Mouse (Mus musculus): ENCODE data around the gene Trpc4.

The Trpc4 gene

GRCm38 (mm10) chr3:54155639-54156315 lies at the start of gene Trpc4:
Trpc4 (plus strand) TSS chr3:54156035.
- no peak for DNase-seq (ENCODE audit: low read depth, low spot score)

GRCm38 (mm10) chr3:54111489-54111888 lies 44.3 kb upstream of the Trpc4 start:
- no peak for DNase-seq (ENCODE audit: low read depth, low spot score)

GRCm38 (mm10) chr3:54135376-54135775 lies 20.5 kb upstream of the Trpc4 start:
- no peak for DNase-seq (ENCODE audit: low read depth, low spot score)

- no peak for DNase-seq (ENCODE audit: low read depth, low spot score)
Observed at GRCm38 (mm10) chr3:54141376-54141775, 14.5 kb upstream of the Trpc4 start.

GRCm38 (mm10) chr3:54154844-54155638 lies 794 bp upstream of the Trpc4 start:
- no peak for DNase-seq (ENCODE audit: low read depth, low spot score)

- no peak for DNase-seq (ENCODE audit: low read depth, low spot score)
Observed at GRCm38 (mm10) chr3:54156316-54157000, 623 bp downstream of the Trpc4 start.

- no peak for DNase-seq (ENCODE audit: low read depth, low spot score)
Observed at GRCm38 (mm10) chr3:54170701-54171100, 14.9 kb downstream of the Trpc4 start.

- DNase-seq (ENCODE audit: low read depth, low spot score), result no peak
Observed at GRCm38 (mm10) chr3:54177296-54177695, 21.5 kb downstream of the Trpc4 start.

- DNase-seq (ENCODE audit: low read depth, low spot score), result no peak
Observed at GRCm38 (mm10) chr3:54190932-54191668, 35.3 kb downstream of the Trpc4 start.

GRCm38 (mm10) chr3:54201231-54201630 lies 45.4 kb downstream of the Trpc4 start:
- no peak for DNase-seq (ENCODE audit: low read depth, low spot score)

GRCm38 (mm10) chr3:54204386-54204785 lies 48.6 kb downstream of the Trpc4 start:
- DNase-seq (ENCODE audit: low read depth, low spot score), result no peak

GRCm38 (mm10) chr3:54210112-54210511 lies 54.3 kb downstream of the Trpc4 start:
- no peak for DNase-seq (ENCODE audit: low read depth, low spot score)

- no peak for DNase-seq (ENCODE audit: low read depth, low spot score)
Observed at GRCm38 (mm10) chr3:54211441-54211840, 55.6 kb downstream of the Trpc4 start.

GRCm38 (mm10) chr3:54222549-54222948 lies 66.7 kb downstream of the Trpc4 start:
- no peak for DNase-seq (ENCODE audit: low read depth, low spot score)

GRCm38 (mm10) chr3:54228463-54228862 lies 72.6 kb downstream of the Trpc4 start:
- DNase-seq (ENCODE audit: low read depth, low spot score), result no peak

GRCm38 (mm10) chr3:54238891-54239290 lies 83.1 kb downstream of the Trpc4 start:
- DNase-seq (ENCODE audit: low read depth, low spot score), result no peak

GRCm38 (mm10) chr3:54239426-54239825 lies 83.6 kb downstream of the Trpc4 start:
- DNase-seq (ENCODE audit: low read depth, low spot score), result no peak

- DNase-seq (ENCODE audit: low read depth, low spot score), result no peak
Observed at GRCm38 (mm10) chr3:54243136-54243535, 87.3 kb downstream of the Trpc4 start.

- DNase-seq (ENCODE audit: low read depth, low spot score), result no peak
Observed at GRCm38 (mm10) chr3:54244729-54245465, 89.1 kb downstream of the Trpc4 start.

- no peak for DNase-seq (ENCODE audit: low read depth, low spot score)
Observed at GRCm38 (mm10) chr3:54246416-54246815, 90.6 kb downstream of the Trpc4 start.

GRCm38 (mm10) chr3:54249311-54249710 lies 93.5 kb downstream of the Trpc4 start:
- DNase-seq (ENCODE audit: low read depth, low spot score), result no peak

Measured in A20 (cell line).